Mouse (Mus musculus) E14TG2a.4 (cell line): ENCODE data around the gene Cyp26a1.

Source experiments
- CTCF ChIP-seq: conservative IDR thresholded peaks from 2 replicates; pipeline ENCODE4 v1.5.1; 2014; ENCODE audit warnings: low read length
- POU5F1 ChIP-seq: IDR thresholded peaks from 2 replicates; pipeline ENCODE4 v1.6.1; 2014; ENCODE audit warnings: low read length, borderline replicate concordance

- TF ChIP-seq CTCF = no peak
- TF ChIP-seq POU5F1 = no peak
Measured at GRCm38 (mm10) chr19:37719166-37719565, 21.6 kb downstream of the Cyp26a1 start.
